Mouse (Mus musculus) liver, embryonic 14.5 days (tissue): ENCODE results near the gene Gsdma.

ENCODE experiments used
- CTCF ChIP-seq: IDR thresholded peaks from 2 replicates; pipeline ENCODE4 v1.5.1; 2016; ENCODE audit warnings: antibody characterized with exemption, low read depth, control low read depth
- EP300 ChIP-seq: IDR thresholded peaks from 2 replicates; pipeline ENCODE4 v1.6.1; 2016; ENCODE audit warnings: antibody characterized with exemption, low read depth

- no peak for TF ChIP-seq CTCF
- no peak for TF ChIP-seq EP300
These were observed 38.3 kb upstream of the Gsdma start, which contains the start of the genes Gm12355 and Gsdma3 for GRCm38 (mm10) chr11:98625611-98626410.
